Mouse (Mus musculus) CD4-positive helper T cell, adult 2 months (primary cell): ENCODE data around the gene Mas1.
"Not testable (repeated sequence)": the region's sequence is repeated elsewhere in the genome, so short reads cannot be mapped to it uniquely, and the experiment has no call there.

Experiments
- DNase-seq: peaks from one replicate; pipeline ENCODE4 v3.0.0-alpha.2; 2012; ENCODE audit warnings: low read depth, missing footprints, low spot score

Gene Mas1

DNA sequence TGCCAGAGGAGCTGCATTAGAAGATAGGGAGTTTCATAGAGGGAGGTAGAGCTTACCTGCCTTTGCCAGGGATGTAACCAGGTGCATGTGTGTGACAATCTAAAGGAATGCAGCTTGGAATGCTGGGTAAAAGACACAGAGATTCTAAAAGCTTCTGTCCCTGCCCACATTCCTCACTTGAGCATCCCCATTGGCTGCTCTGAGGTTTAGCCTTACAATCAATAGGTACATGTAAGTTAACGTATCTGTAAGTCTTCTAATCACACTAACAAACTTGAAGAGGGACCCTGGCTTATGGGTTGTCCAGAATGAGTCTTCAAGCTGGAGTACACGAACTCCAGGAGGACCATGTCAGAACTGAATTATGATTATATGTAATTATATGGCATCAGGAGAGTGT is at the start of gene Mas1:
Mas1 (minus strand) TSS at position 101 of the 400 bp plus-strand sequence.
- DNase-seq = no peak

DNA sequence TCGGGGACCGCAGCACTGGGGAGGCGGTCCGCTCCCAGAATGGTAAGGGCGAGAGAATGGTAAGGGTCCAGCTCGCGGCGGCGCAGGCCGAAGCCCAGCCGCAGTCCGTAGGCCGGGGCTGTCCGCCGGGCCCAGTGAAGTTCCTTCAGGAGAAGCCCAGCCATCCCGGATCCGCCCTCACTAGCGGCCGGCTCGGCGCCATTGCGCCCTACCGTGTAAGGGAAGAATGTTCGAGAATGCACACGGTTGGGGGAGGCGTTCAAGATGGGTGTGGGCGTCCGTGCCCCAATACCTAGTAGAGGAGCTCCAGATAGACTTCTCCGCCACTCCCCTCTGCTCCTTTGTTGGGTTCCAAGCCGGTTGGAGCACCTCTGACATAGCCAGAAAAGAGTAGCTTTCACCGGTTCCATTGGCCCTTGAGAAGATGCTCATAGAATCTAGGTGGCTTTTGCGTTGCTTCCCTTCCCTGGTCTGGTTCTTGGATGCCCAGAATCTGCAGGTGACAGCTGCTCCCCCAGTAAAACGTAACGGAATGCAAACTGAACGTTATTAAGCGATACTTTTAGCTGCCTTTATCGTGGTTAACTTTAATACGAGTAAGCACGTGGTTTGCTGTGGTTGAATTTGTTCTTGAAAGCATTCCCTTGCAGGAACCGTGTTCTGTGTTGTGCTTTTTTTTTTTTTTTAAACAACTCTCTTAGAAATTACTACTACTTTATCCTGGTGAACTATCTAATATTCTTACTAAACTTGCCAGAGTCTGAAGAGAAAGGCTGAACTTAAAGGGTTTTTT is 48.8 kb upstream of the Mas1 start:
- peak; percentile 82 for DNase-seq

DNA sequence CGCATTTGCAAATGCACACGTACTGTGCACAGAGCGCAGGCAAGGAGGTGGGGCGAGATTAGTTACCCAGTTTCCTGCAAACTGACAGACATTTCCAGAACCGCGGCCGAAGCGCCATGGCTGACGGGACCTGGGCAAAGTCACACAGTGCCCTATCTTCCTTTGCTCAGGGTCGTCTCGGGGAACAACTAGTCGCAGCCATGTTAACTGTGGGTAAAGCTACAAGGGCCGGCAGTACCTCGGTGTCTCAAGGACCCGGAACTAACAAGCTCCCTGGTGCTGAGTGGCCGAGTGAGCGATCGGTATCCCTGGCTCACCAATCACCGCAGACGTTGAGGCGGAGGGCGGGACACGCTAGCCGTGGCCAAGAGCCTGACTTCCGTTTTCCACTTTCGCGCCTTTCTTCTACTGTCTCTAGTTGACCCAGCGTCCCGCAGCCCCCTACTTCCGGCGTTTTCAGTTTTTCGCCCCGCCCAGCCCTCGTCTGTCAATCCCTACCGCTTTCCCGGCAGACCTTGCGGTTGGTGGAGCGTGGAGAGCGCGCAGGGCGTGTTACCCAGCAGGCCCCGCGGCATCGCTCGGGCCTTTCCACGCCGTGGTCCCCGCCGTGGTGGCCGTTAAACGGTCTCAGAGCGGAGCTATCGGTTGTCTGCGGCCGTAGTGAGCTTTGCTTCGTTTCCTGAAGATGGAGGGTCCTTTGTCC is 48.1 kb upstream of the Mas1 start, which contains the start of gene Mrpl18:
Mrpl18 (minus strand) TSS at position 465 of the 703 bp plus-strand sequence.
- DNase-seq = peak; percentile 99

DNA sequence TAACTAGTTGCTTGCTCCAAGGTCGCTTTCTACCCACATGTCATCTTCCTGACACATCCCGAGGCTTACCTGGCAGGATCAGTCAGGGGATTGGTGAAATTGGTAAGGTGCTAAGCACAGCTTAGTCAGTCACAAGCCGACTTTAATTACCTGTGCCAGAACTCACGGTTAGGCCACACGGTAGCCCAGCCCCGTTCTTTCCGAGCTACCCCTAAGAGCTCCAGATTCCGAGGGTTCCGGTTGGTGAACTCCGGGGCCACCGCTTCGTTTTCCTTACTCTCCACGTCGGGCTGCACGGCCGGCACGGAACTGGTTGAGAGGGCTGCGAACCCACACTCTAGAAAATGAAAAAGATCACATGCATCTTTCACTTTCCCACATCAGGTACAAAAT is 47.5 kb upstream of the Mas1 start, which contains the start of gene Tcp1:
Tcp1 (plus strand) TSS at position 214 of the 393 bp plus-strand sequence.
- DNase-seq = no peak

DNA sequence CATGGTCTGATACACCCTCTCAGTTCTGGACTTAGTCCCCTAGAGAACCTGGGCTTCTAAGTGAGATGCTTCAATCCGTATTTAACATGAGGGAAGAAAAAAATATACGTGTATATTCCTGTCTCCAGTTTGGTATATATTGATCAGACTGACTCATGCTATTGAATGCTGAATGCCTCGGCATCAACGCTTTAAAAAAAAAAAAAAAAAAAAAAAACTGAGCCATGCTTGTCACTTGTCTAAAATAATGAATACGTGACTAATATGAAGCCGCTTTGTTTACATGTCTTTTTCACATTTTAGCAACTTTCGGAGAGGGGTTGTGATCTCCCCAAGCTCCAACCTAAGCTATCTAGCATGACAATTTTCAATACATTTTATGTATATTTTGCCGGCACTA is 42.4 kb upstream of the Mas1 start:
- no peak for DNase-seq

DNA sequence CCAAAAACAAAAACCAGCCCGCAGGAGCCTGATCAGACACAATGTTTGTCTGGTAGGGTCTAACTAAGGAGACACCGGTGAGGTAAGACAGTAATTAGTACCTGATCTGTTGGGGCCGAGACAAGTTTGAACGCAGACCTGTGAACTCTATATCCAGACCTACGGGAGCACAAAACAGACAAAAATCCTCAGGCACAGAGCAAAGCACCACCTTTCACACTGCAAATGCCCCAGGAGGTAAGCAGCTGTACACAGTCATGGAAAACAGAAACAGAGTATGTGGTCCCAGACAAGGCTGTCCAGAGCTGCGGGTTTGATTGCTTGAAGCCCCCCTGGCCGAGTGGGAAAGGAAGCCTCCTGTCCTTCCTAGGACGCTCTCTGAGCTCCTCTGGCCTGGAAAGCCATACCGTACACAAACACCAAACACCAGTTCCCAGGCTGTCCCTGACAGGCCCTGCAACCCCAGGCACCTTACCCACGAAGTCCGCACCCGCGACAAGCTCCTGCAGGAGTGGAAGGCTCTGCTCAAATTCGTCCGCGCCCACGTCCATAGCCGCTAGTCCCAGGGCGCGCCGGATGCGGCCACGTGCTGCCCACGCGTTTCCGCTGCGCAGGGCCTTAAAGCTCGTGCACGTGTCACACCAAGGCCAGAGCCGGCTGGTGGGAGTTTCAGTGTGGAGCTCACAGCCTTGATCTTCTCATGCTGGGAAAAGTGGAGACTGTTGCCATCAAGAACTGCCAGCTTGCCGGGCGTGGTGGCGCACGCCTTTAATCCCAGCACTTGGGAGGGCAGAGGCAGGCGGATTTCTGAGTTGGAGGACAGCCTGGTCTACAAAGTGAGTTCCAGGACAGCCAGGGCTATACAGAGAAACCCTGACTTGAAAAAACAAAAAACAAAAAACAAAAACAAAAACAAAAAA is 41.7 kb upstream of the Mas1 start, which contains the start of gene Pnldc1:
Pnldc1 (minus strand) TSS at position 870 of the 920 bp plus-strand sequence.
- DNase-seq = no peak

DNA sequence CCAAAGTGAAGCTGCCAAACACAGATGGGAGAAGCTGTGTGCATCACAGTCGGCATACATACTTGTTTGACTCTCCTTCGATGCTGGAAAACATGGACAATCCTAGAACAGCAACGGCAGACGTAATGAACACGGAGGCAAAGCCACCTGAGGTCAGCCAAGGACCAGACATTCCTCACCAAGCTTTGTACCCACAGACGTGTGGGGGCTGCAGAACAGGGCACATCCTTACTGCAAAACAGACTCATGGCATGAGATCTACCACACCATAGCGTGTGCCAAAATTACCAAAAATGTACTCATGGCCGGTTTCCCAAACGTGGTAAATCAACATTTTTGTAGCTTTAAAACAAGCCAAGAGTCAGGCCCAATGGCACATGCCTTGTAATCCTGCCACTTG is 38.5 kb upstream of the Mas1 start:
- no peak for DNase-seq

DNA sequence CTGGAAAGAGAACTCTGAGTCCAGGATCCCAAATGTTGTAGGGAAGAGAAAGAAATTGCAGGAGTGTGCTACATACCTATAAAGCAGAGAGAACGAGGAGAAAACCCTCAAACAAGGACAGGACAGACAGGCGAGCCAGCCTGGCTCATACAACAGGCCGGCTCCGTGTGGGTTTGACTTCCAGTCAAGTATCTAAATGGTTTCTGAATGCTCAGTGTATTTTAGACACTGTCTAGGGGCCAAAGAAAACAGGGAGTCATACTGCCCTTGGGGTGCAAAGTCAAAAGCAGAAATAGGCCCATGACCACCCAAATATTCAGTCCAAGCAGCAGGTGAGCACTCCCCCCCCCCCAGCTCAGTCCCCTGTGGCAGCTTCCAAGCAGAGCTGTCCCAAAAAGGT is 37.9 kb upstream of the Mas1 start:
- DNase-seq = no peak

DNA sequence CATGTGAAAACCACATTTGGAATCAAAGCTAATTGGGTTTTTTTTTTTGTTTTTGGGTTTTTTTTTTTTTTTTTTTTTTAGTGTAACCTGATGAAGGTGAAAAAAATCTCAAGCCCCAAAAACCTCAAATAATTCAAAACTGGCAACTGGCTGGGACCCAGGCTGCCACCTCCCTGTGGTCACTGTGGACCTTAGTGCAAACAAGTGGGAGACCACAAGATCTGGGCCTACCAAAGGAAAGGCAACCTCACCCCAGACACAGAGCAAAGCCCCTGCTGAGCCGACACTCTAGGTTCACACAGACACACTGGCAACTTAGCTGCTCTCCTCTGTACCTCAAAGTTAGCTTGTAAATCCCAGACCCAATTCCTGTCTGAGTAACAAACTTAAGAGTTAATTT is 36.4 kb upstream of the Mas1 start:
- DNase-seq = no peak

DNA sequence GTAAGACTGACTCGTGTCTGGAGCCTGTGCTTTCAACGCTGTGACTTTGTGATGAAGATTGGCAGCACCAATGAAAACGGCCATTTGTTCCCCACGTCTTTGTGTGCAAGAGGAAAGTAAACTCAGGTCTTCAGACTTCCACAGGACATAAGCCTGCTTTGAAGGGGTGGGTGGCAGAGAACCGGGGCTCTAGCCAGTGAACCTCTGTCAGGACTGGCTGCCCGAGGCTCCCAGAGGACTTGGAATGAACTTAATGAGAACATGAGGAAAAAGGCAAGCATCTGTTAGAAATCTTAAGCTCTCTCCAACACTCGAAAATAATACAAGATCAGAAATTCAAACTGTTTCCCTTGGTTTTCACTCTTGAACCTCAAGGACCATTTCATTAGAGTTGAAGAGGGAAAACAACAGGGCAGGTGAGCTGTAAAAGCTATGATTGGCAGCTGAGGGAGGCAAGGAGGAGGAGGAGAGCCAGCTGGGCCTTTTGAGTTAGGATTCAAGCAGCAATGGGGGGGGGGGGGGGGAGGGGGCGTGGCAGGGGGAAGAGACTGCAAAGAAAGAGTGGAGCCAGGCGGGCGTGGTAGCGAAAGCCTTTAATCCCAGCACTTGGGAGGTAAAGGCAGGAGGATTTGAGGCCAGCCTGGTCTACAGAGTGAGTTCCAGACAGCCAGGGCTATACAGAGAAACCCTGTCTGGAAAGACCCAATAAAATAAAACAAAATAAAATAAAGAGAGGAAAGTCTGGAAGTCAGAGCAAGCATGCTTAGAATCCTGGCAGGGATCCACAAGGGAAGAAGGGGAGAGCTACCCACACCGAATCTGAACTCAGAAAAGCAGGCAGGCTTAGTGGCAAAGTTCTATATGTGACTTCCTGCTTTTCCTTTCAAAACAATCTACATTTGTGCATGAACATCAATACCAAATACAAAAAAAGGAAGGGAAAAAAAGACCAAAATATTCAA is 35.7 kb upstream of the Mas1 start:
- no peak for DNase-seq

DNA sequence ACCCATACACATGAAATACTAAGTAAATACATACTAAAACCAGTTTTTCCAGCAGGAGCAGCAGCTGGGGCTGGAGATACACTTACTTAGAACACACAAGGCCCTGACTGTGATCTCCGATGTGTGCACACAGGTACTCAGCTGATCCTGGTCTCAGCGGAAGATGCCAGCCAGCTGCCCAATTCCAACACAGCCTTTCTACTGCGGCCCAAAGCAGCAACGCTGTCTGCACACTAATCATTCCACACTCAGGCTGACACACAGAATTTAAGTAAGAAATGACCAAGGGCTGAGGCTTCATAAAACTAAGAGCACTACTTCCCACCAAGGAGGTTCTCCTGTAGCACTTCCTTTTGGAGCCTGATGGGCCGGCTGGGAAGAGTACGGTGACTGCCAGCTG is 34.3 kb upstream of the Mas1 start:
- DNase-seq = no peak

DNA sequence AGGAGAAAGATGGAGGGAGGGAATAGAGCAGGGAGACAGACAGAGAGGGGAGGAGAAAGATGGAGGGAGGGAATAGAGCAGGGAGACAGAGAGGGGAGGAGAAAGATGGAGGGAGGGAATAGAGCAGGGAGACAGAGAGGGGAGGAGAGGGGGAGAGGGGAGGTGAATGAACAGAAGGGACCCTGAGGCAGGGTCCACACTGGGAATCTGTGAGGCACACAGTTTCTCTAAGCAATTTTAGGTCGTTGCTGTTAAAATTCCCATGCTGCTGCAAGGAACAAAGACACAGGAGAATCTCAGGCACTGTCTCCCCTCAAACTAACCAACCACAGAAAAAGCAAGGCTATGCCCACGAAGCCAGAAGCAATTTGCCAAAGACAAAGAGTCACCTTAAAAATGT is 30.7 kb upstream of the Mas1 start:
- not testable (repeated sequence) for DNase-seq

DNA sequence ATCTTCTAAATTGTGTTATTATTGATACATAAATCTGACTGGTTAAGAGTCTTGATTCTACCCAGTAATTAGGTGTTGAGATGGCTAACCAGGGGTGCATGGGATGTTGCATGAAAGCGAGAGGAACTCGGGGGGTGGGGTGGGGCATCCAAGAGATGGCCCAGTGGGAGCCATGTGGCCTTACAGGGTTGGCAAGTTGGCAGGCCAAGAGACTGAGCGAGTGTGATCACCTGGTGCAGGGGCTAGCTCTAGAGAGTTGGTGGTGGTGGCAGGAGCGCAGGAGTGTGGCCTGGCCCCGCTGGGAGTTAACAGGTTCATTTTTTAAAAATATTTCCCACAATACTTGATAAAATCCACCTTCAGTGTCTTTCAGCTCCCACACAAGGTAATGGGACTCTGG is 29.7 kb upstream of the Mas1 start:
- DNase-seq = no peak

DNA sequence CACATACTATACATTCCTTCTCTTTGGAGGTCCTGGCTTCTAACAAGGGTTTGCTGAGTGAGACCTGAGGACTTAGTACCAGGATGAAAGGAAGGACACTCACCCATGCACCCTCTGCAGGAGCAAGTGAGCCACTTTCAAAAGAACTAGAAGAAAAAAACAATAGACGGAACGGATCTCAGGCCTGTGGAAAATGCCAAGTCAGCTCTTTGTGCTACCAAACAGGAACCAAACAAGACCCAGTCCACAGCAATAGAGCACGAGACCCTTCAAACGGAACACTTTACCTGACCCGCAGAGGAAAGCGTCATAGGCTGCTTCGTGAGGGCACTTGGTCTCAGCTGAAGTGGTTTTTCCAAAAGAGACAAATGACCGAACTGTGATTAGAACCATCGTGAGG is 24.1 kb upstream of the Mas1 start:
- DNase-seq = no peak

DNA sequence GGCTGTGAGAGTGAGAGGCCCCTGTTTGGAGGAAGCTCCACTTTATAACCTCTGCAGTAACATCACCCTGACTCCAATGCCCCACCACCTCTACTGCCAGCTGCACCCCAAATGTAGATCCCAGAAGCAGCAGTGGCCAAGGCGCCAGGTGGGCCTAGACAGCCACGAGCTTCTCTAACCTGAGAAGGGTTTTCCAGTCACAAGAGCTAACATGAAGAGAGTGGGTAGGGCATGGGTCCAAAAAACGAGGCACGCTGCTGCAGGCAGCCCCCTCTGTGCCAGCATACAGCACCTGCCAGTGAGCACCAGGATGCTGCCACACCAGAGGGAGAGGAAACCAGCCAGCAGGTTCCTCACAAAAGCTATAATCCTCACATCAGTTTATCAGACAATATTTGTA is 23.1 kb upstream of the Mas1 start:
- no peak for DNase-seq

DNA sequence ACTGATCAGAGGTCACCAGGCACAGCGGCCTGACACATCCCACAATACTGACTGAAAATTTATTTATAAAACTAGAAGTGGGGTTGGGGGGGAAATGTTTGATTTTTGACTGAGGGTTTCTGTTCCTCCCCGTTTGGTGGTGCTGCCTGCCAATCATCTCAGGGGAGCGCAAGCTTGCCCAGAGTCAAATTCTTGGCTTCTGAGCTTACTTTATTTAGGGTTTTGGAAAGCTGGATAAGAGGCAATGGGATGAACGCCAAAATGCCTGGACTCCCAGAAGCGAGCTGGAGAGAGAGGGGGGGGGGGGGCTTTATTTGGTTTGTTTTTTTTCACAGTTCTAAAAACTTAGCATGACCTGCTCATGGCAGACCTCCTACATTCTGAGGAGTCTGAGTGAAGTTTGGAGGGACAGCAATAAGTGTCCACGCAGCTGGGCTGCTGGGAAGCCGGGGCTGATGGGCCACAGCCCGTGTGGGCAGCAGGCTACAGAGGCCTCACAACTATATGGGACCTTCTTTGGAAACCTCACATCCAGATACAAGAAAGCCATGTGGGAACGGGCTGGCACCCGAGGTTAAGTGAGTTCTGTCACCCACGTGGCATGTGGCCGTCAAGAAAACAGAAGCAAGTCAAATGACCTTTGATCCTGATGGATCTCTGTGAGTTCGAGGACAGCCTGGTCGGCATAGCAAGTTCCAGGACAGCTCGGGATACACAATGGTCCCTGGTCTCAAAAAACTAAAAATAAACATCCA is 19.3 kb upstream of the Mas1 start:
- no peak for DNase-seq

DNA sequence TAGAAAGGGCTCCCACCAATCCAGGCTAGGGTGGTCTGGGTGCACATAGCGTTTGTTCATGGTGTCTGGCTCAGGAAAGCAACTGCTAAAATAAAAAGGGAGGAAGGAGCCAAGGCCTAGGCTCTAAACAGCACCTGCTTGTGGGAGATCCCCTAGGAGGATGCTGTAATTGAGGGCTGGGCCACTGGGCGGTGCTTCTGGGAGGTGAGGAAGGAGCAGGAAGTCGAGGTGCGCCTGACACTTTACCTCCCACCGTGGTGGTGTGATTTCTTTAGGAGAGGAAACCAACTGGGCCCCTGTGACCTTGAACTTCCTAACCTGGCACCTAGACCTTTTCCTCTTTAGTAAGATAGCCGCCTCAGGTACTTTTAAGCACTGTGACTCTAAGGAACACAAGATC is 18.7 kb upstream of the Mas1 start:
- peak; percentile 71 for DNase-seq

DNA sequence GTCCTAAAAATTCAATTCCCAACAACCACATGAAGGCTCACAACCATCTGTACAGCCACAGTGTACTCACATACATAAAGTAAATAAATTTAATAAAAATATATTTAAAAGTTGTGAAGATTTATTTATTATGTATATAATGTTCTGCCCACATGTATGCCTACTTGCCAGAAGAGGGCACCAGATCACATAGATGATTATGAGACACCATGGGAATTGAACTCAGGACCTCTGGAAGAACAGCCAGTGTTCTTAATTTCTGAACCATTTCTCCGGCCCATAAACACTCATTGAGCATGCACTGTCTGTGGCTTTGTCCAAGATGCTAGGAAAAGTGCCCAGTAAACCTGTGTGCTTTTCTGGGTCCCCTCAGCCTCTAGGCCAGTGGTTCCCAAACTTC is 13.3 kb upstream of the Mas1 start:
- no peak for DNase-seq

DNA sequence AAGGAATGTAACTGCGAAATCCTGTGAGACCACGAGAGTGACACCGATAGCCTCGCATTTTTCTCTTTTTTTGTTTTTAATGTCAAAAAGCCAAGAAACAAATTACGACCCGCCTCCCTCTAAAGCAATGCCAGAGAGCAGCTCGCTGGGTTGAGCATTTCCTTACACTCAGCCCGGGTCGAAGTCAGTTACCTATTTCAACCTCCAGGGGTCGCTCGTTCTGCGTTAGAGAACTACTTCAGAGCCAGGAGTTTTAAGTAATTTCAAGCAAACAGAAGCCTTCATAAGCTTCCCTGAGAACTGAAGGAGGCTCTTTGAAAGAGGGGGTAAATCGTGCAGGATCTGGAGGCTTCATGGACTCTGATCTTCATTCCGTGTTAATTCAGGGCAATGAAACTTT is 12.2 kb upstream of the Mas1 start:
- DNase-seq = peak; percentile 82

DNA sequence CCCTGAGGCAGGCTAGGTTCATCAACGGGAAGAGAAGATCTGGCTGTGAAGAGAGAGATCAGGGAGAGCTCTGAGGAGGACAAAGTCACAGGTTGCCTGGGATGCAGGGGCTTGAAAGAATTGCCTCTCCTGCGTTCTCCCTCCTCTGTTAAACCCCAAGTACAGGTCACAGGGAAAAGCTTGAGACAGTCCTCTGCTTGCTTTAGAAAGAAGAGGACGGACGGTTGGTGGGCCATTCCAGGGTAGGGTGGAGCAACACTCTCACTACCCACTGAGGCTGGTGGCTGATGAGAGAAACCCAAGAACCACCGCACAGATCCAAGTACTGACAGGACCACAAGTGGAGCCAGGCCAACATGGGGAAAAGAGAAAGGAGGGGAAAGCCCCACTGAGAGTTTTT is 7.8 kb upstream of the Mas1 start, which contains the start of gene Mrgprh:
Mrgprh (plus strand) TSS at position 301 of the 400 bp plus-strand sequence.
- DNase-seq = no peak
